Mouse (Mus musculus) forebrain, embryonic 11.5 days (tissue): ENCODE results near the gene Tbc1d8. TPM values are rescaled to one million over a fixed set of nuclear protein-coding genes. Genes with fewer than 3 reads are reported as not detected.

Experiments
- ATAC-seq: fragments of 200-750 bp; cut with Nextera tagmentation; replicated peaks from 2 replicates; pipeline ENCODE4 v1.8.0; 2017; ENCODE audit warnings: moderate TSS enrichment; ENCODE audit not compliant: low FRiP score
- DNase-seq: peaks from one replicate; pipeline ENCODE4 v3.0.0-alpha.2; 2017; ENCODE audit warnings: low spot score
- H3K27ac ChIP-seq: fragments of 300-500 bp; sonication (generic); 2 replicates; pipeline ENCODE4 v1.5.1; 2014; ENCODE audit warnings: low read depth, low read length
- H3K27me3 ChIP-seq: fragments of 300-500 bp; sonication (generic); 2 replicates; pipeline ENCODE4 v1.6.1; 2014; ENCODE audit warnings: mild to moderate bottlenecking, low read length, mixed read lengths; ENCODE audit not compliant: control insufficient read depth, insufficient read depth
- H3K36me3 ChIP-seq: fragments of 300-500 bp; sonication (generic); 2 replicates; pipeline ENCODE4 v1.6.1; 2014; ENCODE audit warnings: mild to moderate bottlenecking, low read length, moderate library complexity, mixed read lengths; ENCODE audit not compliant: control insufficient read depth, insufficient read depth
- H3K4me1 ChIP-seq: fragments of 300-500 bp; sonication (generic); replicated peaks from 2 replicates; pipeline ENCODE4 v1.6.1; 2014; ENCODE audit warnings: low read length, mixed read lengths; ENCODE audit not compliant: control insufficient read depth, insufficient read depth
- H3K4me2 ChIP-seq: fragments of 300-500 bp; sonication (generic); 2 replicates; pipeline ENCODE4 v1.6.1; 2014; ENCODE audit warnings: low read depth, mild to moderate bottlenecking, low read length, moderate library complexity, mixed read lengths; ENCODE audit not compliant: severe bottlenecking
- H3K4me3 ChIP-seq: fragments of 300-500 bp; sonication (generic); 2 replicates; pipeline ENCODE4 v1.5.1; 2014; ENCODE audit warnings: low read depth, low read length
- H3K9ac ChIP-seq: fragments of 300-500 bp; sonication (generic); 2 replicates; pipeline ENCODE4 v1.6.1; 2014; ENCODE audit warnings: low read length
- H3K9me3 ChIP-seq: fragments of 300-500 bp; sonication (generic); 2 replicates; pipeline ENCODE4 v1.6.1; 2016; ENCODE audit warnings: low read length, mixed read lengths; ENCODE audit not compliant: control insufficient read depth
- WGBS: fragments of 180-500 bp; shearing (Covaris S2); extraction: QIAGEN DNeasy Blood & Tissue Kit; methylation state at CpG from one replicate; pipeline ENCODE4 v1.1.7; 2014; 5-methylcytosine and 5-hydroxymethylcytosine counted together
- polyA plus RNA-seq: library from polyadenylated mRNA; unstranded; fragments of >200 nt; fragmentation: Nextera tagmentation; extraction: Ambion mirVana; gene quantifications from 2 replicates; pipeline ENCODE4 v1.2.1, GENCODE M21; 2014

The Tbc1d8 gene
- polyA plus RNA-seq, 1 experiment from 2014 or later: 6.5 TPM

- Histone ChIP-seq H3K36me3 (no peaks in the 10 kb centered on the region), H3K4me1 (no peaks in the 10 kb centered on the region), H3K4me2 (no peak overlapping the region), H3K27ac (no peak overlapping the region), H3K9ac (no peak overlapping the region), H3K27me3 (no peaks in the 10 kb centered on the region), H3K4me3 (no peak overlapping the region), H3K9me3 (no peaks in the 10 kb centered on the region)
- WGBS: 76% methylated on average over 1 of the region's 1 CpGs
- DNase-seq (no peak), ATAC-seq (no peak)
Observed at GRCm38 (mm10) chr1:39512183-39512582, 33.6 kb upstream of the Tbc1d8 start.

GRCm38 (mm10) chr1:39511775-39512174, 33.2 kb upstream of the Tbc1d8 start:
- H3K4me2 ChIP-seq: no peak overlapping the region

DNA sequence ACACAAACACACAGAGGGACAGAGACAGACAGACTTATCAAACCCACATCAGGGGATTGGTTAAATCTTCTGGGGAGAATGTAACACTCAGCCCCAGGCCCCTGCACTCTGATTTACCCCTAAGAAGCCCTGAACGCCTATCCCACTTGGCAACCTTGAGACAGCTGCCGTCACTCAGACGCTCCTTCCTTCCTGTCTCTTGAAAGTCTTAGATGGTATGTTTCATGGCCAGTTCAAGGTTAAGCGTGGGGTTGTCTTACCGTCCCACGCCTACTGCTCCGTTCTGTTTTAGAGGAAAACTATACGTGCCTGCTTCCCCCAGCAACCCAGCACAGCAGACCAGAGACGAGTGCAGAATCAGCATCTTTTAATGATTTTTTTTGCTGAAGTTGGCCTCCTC, 27.0 kb upstream of the Tbc1d8 start:
- ATAC-seq (no peak), DNase-seq (no peak)
- Histone ChIP-seq H3K9me3 (no peaks in the 10 kb centered on the region), H3K36me3 (no peaks in the 10 kb centered on the region), H3K4me2 (no peak overlapping the region), H3K27me3 (no peaks in the 10 kb centered on the region), H3K4me3 (no peak overlapping the region), H3K4me1 (no peaks in the 10 kb centered on the region), H3K27ac (no peak overlapping the region), H3K9ac (no peak overlapping the region)
- 81% methylated on average over 9 of the region's 9 CpGs for WGBS

More at GRCm38 (mm10) chr1:39511775-39512174, 33.2 kb upstream of the Tbc1d8 start:
- H3K4me1 ChIP-seq: no peaks in the 10 kb centered on the region
- no peak overlapping the region for H3K27ac ChIP-seq
- no peaks in the 10 kb centered on the region for H3K27me3 ChIP-seq
- WGBS: 86% methylated on average over 8 of the region's 8 CpGs
- no peaks in the 10 kb centered on the region for H3K9me3 ChIP-seq
- no peak overlapping the region for H3K4me3 ChIP-seq
- ATAC-seq (no peak), DNase-seq (no peak)
- H3K36me3 ChIP-seq: no peaks in the 10 kb centered on the region
- no peak overlapping the region for H3K9ac ChIP-seq

GRCm38 (mm10) chr1:39504261-39504660, 25.7 kb upstream of the Tbc1d8 start:
- H3K4me3 ChIP-seq: no peak overlapping the region
- H3K9me3 ChIP-seq: no peaks in the 10 kb centered on the region
- no peak overlapping the region for H3K27ac ChIP-seq
- H3K36me3 ChIP-seq: no peaks in the 10 kb centered on the region
- H3K4me1 ChIP-seq: no peaks in the 10 kb centered on the region
- no peaks in the 10 kb centered on the region for H3K27me3 ChIP-seq
- DNase-seq (no peak), ATAC-seq (no peak)
- no peak overlapping the region for H3K4me2 ChIP-seq
- WGBS: 20% methylated on average over 1 of the region's 1 CpGs
- no peak overlapping the region for H3K9ac ChIP-seq

DNA sequence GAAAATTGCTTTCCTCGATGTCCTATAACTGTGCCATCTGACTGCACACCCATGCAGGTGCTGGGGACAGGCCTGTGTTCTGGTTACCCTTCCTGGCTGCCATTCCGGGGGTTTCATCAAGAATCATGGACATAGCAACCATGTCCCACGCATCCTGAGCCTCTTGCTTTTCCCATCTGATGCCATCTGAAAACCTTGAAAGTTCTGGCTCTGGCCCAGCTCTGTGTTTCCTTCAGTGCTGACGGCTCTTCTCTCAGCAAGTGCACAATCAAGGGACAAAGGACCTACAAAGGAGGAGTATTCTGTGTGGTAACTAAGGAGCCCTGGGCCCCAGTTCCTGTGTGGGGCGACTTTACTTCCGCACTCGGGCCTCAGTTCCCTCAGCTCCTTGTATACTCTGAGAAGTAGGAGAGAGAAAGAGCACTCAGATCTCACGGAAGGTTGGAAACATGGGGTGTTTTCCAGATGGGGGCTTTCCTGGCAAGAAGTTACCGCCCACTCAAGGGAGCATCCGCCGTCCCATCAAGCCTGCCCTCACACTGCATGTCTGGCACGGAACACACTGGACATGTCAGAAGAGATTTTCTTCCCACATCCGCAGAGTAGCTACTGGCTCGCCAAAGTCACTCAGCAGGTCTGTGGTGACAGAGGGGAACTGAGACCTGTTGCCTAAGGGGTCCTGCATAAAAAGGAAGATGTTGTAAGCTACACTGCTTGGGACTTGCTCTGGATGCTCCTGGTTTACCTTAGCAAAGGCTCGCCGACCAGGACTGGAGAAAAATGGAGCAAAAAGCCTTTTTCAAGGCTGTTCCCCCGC, 24.5 kb upstream of the Tbc1d8 start:
- Histone ChIP-seq H3K4me2 (no peak overlapping the region), H3K4me1 (no peaks in the 10 kb centered on the region), H3K27me3 (no peaks in the 10 kb centered on the region), H3K4me3 (no peak overlapping the region), H3K36me3 (no peaks in the 10 kb centered on the region), H3K27ac (no peak overlapping the region), H3K9ac (no peak overlapping the region), H3K9me3 (no peaks in the 10 kb centered on the region)
- DNase-seq (no peak), ATAC-seq (no peak)
- WGBS: 85% methylated on average over 17 of the region's 17 CpGs

- H3K27ac ChIP-seq: no peak overlapping the region
- no peak overlapping the region for H3K4me2 ChIP-seq
- ATAC-seq: no peak
- 85% methylated on average over 2 of the region's 2 CpGs for WGBS
- no peaks in the 10 kb centered on the region for H3K4me1 ChIP-seq
- H3K9me3 ChIP-seq: no peaks in the 10 kb centered on the region
- H3K27me3 ChIP-seq: no peaks in the 10 kb centered on the region
- no peaks in the 10 kb centered on the region for H3K36me3 ChIP-seq
- DNase-seq: no peak
- H3K4me3 ChIP-seq: no peak overlapping the region
- H3K9ac ChIP-seq: no peak overlapping the region
Observed at GRCm38 (mm10) chr1:39499485-39499941, 21.0 kb upstream of the Tbc1d8 start.

DNA sequence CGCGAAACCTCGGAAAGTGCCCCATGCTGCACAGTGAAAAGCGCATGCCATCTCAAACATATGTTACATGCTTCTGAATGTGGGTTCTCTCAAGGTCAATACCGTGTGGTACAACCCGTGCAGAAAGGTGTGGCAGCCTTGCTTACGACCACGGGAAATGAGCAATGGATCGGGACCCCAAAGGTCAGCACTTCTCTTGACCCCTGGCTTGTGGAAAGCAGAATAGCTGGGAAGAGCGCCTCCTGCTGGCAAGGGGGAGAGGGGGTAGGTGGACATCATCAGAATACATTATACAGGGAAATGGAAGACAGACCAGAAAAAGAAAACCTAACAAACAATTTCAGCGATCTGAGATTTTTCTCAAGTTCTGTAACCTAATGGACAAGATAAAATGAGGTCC, 19.2 kb upstream of the Tbc1d8 start:
- Histone ChIP-seq H3K9me3 (no peaks in the 10 kb centered on the region), H3K4me3 (no peak overlapping the region), H3K4me1 (no peaks in the 10 kb centered on the region), H3K36me3 (no peaks in the 10 kb centered on the region), H3K27ac (no peak overlapping the region), H3K27me3 (no peaks in the 10 kb centered on the region), H3K9ac (no peak overlapping the region), H3K4me2 (no peak overlapping the region)
- 89% methylated on average over 11 of the region's 11 CpGs for WGBS
- ATAC-seq (no peak), DNase-seq (no peak)

DNA sequence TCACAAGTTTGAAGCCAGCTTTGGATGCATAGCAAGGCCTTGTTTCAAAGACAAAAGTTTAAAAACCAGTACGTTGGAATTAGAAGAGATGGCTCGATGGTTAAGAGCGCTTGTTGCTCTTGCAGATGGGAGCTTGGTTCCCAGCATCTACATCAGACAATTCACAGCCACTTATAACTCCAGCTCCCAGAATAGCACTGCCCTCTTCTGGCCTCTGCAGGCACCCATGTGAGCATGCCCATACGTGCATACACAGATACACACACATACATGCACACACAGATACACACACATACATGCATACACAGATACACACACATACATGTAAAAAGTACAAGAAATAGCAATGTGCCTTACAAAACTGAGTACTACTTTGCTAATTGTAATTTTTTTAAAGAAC, 18.4 kb upstream of the Tbc1d8 start:
- Histone ChIP-seq H3K27ac (no peak overlapping the region), H3K9me3 (no peaks in the 10 kb centered on the region), H3K36me3 (no peaks in the 10 kb centered on the region), H3K4me2 (no peak overlapping the region), H3K4me1 (no peaks in the 10 kb centered on the region), H3K27me3 (no peaks in the 10 kb centered on the region), H3K9ac (no peak overlapping the region), H3K4me3 (no peak overlapping the region)
- 92% methylated on average over 4 of the region's 4 CpGs for WGBS
- DNase-seq (no peak), ATAC-seq (no peak)

DNA sequence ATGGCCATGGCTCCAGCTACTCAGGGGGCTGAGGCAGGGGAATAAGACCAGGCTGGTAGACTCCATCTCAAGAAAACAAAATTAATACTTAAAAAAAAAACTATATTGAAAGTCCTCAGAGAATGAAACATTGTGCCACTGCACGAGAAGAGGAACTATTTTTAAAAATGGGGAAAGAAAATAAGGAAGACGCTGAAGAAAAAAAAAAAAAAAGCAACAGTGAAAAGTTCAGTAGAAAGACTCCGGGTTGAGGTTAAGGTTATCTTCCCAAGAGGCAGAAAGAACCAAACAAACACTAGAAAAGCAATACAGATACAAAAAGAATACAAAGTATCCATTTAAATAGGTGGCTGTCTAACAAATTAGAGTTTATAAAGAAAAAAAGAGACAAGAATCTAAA, 15.1 kb upstream of the Tbc1d8 start:
- Histone ChIP-seq H3K4me3 (no peak overlapping the region), H3K9me3 (no peaks in the 10 kb centered on the region), H3K36me3 (no peaks in the 10 kb centered on the region), H3K4me2 (no peak overlapping the region), H3K9ac (no peak overlapping the region), H3K4me1 (no peaks in the 10 kb centered on the region), H3K27ac (no peak overlapping the region), H3K27me3 (no peaks in the 10 kb centered on the region)
- 68% methylated on average over 3 of the region's 3 CpGs for WGBS
- DNase-seq (no peak), ATAC-seq (no peak)
